Mouse (Mus musculus): ENCODE measurements at regions not wholly inside any gene's neighbourhood (a gene's known extent, or its start where the extent isn't known, plus 50 kb on each side); places are given as distances from the start of the nearest gene placed in this dataset.

GRCm38 (mm10) chr12:7835731-7836130, 141.7 kb upstream of the Apob start:
- no peaks in the 10 kb centered on the region for H3K9me3 ChIP-seq
- no peak overlapping the region for H3K4me2 ChIP-seq (replicated peaks)
- 48% methylated on average over 3 of the region's 3 CpGs for WGBS
- no peaks in the 10 kb centered on the region for H3K36me3 ChIP-seq
- H3K27me3 ChIP-seq, result no peaks in the 10 kb centered on the region
- no peaks in the 10 kb centered on the region for H3K4me1 ChIP-seq
- H3K4me3 ChIP-seq, result no peak overlapping the region
- H3K27ac ChIP-seq, result no peak overlapping the region
- H3K9ac ChIP-seq, result no peak overlapping the region
- ATAC-seq (ENCODE audit: insufficient number of reproducible peaks, insufficient read depth, low FRiP score, low TSS enrichment), result no peak

- H3K4me2 ChIP-seq (replicated peaks), result no peak overlapping the region
- H3K27ac ChIP-seq, result no peak overlapping the region
- no peak overlapping the region for H3K9ac ChIP-seq
- no peak overlapping the region for H3K4me3 ChIP-seq
- H3K4me1 ChIP-seq, result no peaks in the 10 kb centered on the region
- ATAC-seq (ENCODE audit: insufficient number of reproducible peaks, insufficient read depth, low FRiP score, low TSS enrichment), result no peak
- 81% methylated on average over 2 of the region's 2 CpGs for WGBS
- H3K9me3 ChIP-seq, result no peaks in the 10 kb centered on the region
- H3K36me3 ChIP-seq, result no peaks in the 10 kb centered on the region
- no peaks in the 10 kb centered on the region for H3K27me3 ChIP-seq
Observed at GRCm38 (mm10) chr12:7853876-7854275, 123.6 kb upstream of the Apob start.

GRCm38 (mm10) chr12:7855683-7856082, 121.8 kb upstream of the Apob start:
- no peaks in the 10 kb centered on the region for H3K27me3 ChIP-seq
- H3K36me3 ChIP-seq, result no peaks in the 10 kb centered on the region
- no peak overlapping the region for H3K27ac ChIP-seq
- ATAC-seq (ENCODE audit: insufficient number of reproducible peaks, insufficient read depth, low FRiP score, low TSS enrichment), result no peak
- H3K4me2 ChIP-seq (replicated peaks), result no peak overlapping the region
- H3K9ac ChIP-seq, result no peak overlapping the region
- no peak overlapping the region for H3K4me3 ChIP-seq
- WGBS, result 94% methylated on average over 2 of the region's 2 CpGs
- H3K4me1 ChIP-seq, result no peaks in the 10 kb centered on the region
- no peaks in the 10 kb centered on the region for H3K9me3 ChIP-seq

DNA sequence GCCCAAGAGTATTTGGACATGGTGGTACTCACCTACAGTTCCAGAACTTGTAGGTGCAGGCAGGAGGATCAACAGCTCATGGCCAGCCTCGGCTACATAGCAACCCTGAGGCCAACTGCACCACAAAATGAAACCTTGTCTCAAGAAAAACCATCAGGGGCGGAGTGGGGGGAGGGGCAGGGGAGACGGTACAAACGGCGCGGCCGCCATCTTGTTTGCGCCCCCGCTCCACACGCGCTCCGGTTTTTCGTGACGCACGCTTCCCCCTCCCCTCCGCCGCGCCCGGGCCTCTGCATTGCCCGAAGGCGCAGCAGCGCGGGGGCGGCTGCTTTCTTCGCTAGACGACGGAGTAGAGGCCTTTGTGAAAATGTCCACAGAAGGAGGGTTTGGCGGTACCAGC, 117.9 kb upstream of the Apob start:
- WGBS, result 79% methylated on average over 28 of the region's 28 CpGs
- no peaks in the 10 kb centered on the region for H3K36me3 ChIP-seq
- no peaks in the 10 kb centered on the region for H3K27me3 ChIP-seq
- no peak overlapping the region for H3K9ac ChIP-seq
- ATAC-seq (ENCODE audit: insufficient number of reproducible peaks, insufficient read depth, low FRiP score, low TSS enrichment), result no peak
- H3K4me2 ChIP-seq (replicated peaks), result no peak overlapping the region
- H3K4me1 ChIP-seq, result no peaks in the 10 kb centered on the region
- no peak overlapping the region for H3K27ac ChIP-seq
- no peak overlapping the region for H3K4me3 ChIP-seq
- no peaks in the 10 kb centered on the region for H3K9me3 ChIP-seq

GRCm38 (mm10) chr12:7870004-7870403, 107.4 kb upstream of the Apob start:
- Histone ChIP-seq H3K9me3 (no peaks in the 10 kb centered on the region), H3K9ac (no peak overlapping the region), H3K4me1 (no peaks in the 10 kb centered on the region), H3K27me3 (no peaks in the 10 kb centered on the region), H3K36me3 (no peaks in the 10 kb centered on the region), H3K4me3 (no peak overlapping the region), H3K4me2 (replicated peaks) (no peak overlapping the region), H3K27ac (no peak overlapping the region)
- WGBS, result 67% methylated on average over 3 of the region's 3 CpGs
- no peak for ATAC-seq (ENCODE audit: insufficient number of reproducible peaks, insufficient read depth, low FRiP score, low TSS enrichment)

- 85% methylated on average over 5 of the region's 5 CpGs for WGBS
- Histone ChIP-seq H3K9ac (no peak overlapping the region), H3K27ac (no peak overlapping the region), H3K9me3 (no peaks in the 10 kb centered on the region), H3K4me3 (no peak overlapping the region), H3K36me3 (no peaks in the 10 kb centered on the region), H3K4me1 (no peaks in the 10 kb centered on the region), H3K27me3 (no peaks in the 10 kb centered on the region), H3K4me2 (replicated peaks) (no peak overlapping the region)
- ATAC-seq (ENCODE audit: insufficient number of reproducible peaks, insufficient read depth, low FRiP score, low TSS enrichment), result no peak
Observed at GRCm38 (mm10) chr12:7870473-7870872, 107.0 kb upstream of the Apob start.

- H3K9ac ChIP-seq, result no peak overlapping the region
- H3K4me3 ChIP-seq, result no peak overlapping the region
- no peaks in the 10 kb centered on the region for H3K9me3 ChIP-seq
- no peak for ATAC-seq (ENCODE audit: insufficient number of reproducible peaks, insufficient read depth, low FRiP score, low TSS enrichment)
- no peaks in the 10 kb centered on the region for H3K4me1 ChIP-seq
- no peaks in the 10 kb centered on the region for H3K27me3 ChIP-seq
- WGBS, result 74% methylated on average over 2 of the region's 2 CpGs
- no peaks in the 10 kb centered on the region for H3K36me3 ChIP-seq
- H3K27ac ChIP-seq, result no peak overlapping the region
- no peak overlapping the region for H3K4me2 ChIP-seq (replicated peaks)
Observed at GRCm38 (mm10) chr12:7875454-7875853, 102.0 kb upstream of the Apob start.

- 88% methylated on average over 11 of the region's 11 CpGs for WGBS
- ATAC-seq (ENCODE audit: insufficient number of reproducible peaks, insufficient read depth, low FRiP score, low TSS enrichment), result no peak
Observed at GRCm38 (mm10) chr12:7876302-7877063, 101.0 kb upstream of the Apob start.

DNA sequence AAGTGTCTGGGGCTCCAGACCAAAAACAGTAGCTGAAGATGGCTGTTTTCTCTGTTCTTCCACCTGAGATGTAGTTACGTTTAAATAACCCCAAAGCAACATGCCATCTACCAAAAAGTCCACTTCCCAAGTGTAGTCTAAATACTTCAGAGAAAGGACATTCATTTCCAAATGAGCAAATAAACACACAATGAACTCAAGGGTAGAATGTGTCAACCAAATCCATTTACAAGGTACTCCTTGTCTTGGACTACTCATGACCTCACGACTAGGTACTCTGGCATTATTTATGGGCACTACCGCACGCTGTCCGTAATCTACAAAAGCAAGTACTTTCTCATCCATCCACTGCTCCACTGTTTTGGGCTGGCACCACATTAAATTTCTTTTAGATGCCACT, 98.7 kb upstream of the Apob start:
- no peak for ATAC-seq (ENCODE audit: insufficient number of reproducible peaks, insufficient read depth, low FRiP score, low TSS enrichment)
- H3K36me3 ChIP-seq, result no peaks in the 10 kb centered on the region
- no peak overlapping the region for H3K4me2 ChIP-seq (replicated peaks)
- WGBS, result 93% methylated on average over 5 of the region's 5 CpGs
- no peak overlapping the region for H3K9ac ChIP-seq
- no peak overlapping the region for H3K27ac ChIP-seq
- no peaks in the 10 kb centered on the region for H3K27me3 ChIP-seq
- no peaks in the 10 kb centered on the region for H3K4me1 ChIP-seq
- no peaks in the 10 kb centered on the region for H3K9me3 ChIP-seq
- H3K4me3 ChIP-seq, result no peak overlapping the region

More at GRCm38 (mm10) chr12:7876302-7877063, 101.0 kb upstream of the Apob start:
- H3K36me3 ChIP-seq, result no peaks in the 10 kb centered on the region
- H3K27ac ChIP-seq, result no peak overlapping the region
- no peak overlapping the region for H3K9ac ChIP-seq
- no peaks in the 10 kb centered on the region for H3K9me3 ChIP-seq
- no peak overlapping the region for H3K4me3 ChIP-seq
- H3K4me1 ChIP-seq, result no peaks in the 10 kb centered on the region
- H3K27me3 ChIP-seq, result no peaks in the 10 kb centered on the region
- H3K4me2 ChIP-seq (replicated peaks), result no peak overlapping the region

DNA sequence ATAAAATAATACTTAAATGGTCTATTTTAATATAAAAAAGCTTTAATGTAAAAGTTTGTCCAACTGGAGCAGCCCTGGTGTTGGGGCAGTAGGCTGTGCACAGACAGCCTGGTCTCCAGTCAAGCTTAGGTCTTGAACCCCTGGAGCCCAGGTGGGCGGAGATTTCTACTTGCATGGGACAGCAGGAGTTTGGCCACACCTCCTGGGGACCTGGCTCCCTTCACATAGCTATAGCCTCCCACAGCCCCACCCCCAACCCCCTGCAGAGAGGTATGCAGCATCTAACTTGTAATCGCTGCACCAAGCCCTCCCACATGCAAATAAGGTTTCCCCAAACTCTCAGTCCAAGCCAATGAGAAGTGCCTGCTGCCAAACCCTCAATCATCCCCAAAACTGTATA, 81.3 kb upstream of the Apob start:
- Histone ChIP-seq H3K4me1 (no peaks in the 10 kb centered on the region), H3K9ac (no peak overlapping the region), H3K9me3 (no peaks in the 10 kb centered on the region), H3K27ac (no peak overlapping the region), H3K36me3 (no peaks in the 10 kb centered on the region), H3K27me3 (no peaks in the 10 kb centered on the region), H3K4me2 (replicated peaks) (no peak overlapping the region), H3K4me3 (no peak overlapping the region)
- WGBS, result 49% methylated on average over 2 of the region's 2 CpGs
- ATAC-seq (ENCODE audit: insufficient number of reproducible peaks, insufficient read depth, low FRiP score, low TSS enrichment), result no peak

DNA sequence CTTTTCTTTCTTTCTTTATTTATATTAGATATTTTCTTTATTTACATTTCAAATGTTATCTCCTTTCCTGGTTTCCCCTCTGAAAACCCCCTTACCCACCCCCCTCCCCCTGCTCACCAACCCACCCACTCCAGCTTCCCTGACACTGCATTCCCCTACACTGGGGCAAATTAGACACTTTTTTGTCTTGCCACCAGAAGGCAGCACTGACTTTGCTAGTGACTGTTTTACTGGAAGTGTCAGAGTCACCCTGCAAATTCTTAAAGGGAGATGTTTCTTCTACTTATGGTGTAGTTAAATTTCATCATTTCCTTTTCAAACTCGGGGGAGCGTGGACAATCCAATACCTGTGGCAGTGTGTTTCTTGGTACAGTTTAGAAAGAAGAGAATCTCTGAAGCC, 72.1 kb upstream of the Apob start:
- H3K4me1 ChIP-seq, result no peaks in the 10 kb centered on the region
- no peak overlapping the region for H3K9ac ChIP-seq
- 70% methylated on average over 2 of the region's 2 CpGs for WGBS
- no peak overlapping the region for H3K4me2 ChIP-seq (replicated peaks)
- no peak overlapping the region for H3K4me3 ChIP-seq
- no peaks in the 10 kb centered on the region for H3K36me3 ChIP-seq
- no peak for ATAC-seq (ENCODE audit: insufficient number of reproducible peaks, insufficient read depth, low FRiP score, low TSS enrichment)
- H3K27ac ChIP-seq, result no peak overlapping the region
- no peaks in the 10 kb centered on the region for H3K27me3 ChIP-seq
- H3K9me3 ChIP-seq, result no peaks in the 10 kb centered on the region

- no peaks in the 10 kb centered on the region for H3K27me3 ChIP-seq
- WGBS, result 73% methylated on average over 2 of the region's 2 CpGs
- H3K36me3 ChIP-seq, result no peaks in the 10 kb centered on the region
- H3K27ac ChIP-seq, result no peak overlapping the region
- no peak overlapping the region for H3K4me3 ChIP-seq
- no peak overlapping the region for H3K9ac ChIP-seq
- no peak overlapping the region for H3K4me2 ChIP-seq (replicated peaks)
- no peaks in the 10 kb centered on the region for H3K4me1 ChIP-seq
- ATAC-seq (ENCODE audit: insufficient number of reproducible peaks, insufficient read depth, low FRiP score, low TSS enrichment), result no peak
- no peaks in the 10 kb centered on the region for H3K9me3 ChIP-seq
Observed at GRCm38 (mm10) chr12:7906831-7907230, 70.6 kb upstream of the Apob start.

Data from embryonic facial prominence, embryonic 12.5 days (tissue).